Mouse (Mus musculus): ENCODE results near the gene Sirpb1a. TPM values are rescaled to one million over a fixed set of nuclear protein-coding genes. Genes with fewer than 3 reads are reported as not detected.

The Sirpb1a gene
- polyA plus RNA-seq, 1 experiment from 2014 or later: not detected

DNA sequence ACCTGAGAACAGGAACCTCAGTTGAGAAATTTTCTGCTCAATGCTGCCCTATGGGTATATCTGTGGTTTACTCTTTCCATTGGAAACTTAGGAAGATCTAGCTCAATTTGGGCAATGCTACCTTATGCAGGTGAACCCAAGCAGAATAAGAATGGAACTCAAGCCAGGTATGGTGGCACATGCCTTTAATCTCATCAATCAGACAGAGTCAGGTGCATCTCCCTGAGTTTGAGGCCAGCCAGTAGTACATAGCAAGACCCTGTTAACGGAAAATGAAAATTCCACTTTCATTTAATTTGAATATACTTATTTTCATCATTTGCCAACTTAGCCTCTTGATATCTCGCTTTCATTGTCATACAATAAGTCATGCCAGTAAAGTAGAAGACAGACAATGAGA, 92.1 kb downstream of the Sirpb1a start:
- Histone ChIP-seq H3K4me3 (replicated peaks; ENCODE audit: low read length) (no peak overlapping the region), H3K4me1 (ENCODE audit: control insufficient read depth, insufficient read depth, low read length) (no peaks in the 10 kb centered on the region), H3K9me3 (replicated peaks; ENCODE audit: control insufficient read depth, low read length) (no peaks in the 10 kb centered on the region), H3K27me3 (ENCODE audit: control insufficient read depth, insufficient read depth, low read length) (no peaks in the 10 kb centered on the region), H3K36me3 (ENCODE audit: control insufficient read depth, insufficient read depth, low read length) (no peaks in the 10 kb centered on the region), H3K4me2 (ENCODE audit: low read depth, low read length) (no peak overlapping the region), H3K9ac (ENCODE audit: low read length) (no peak overlapping the region), H3K27ac (ENCODE audit: low read length) (no peak overlapping the region)
- WGBS: 67% methylated on average over 2 of the region's 2 CpGs
- ATAC-seq (ENCODE audit: insufficient read depth, low FRiP score): 0 out of 2 replicates have a peak, but pooled peaks have one; percentile 13

DNA sequence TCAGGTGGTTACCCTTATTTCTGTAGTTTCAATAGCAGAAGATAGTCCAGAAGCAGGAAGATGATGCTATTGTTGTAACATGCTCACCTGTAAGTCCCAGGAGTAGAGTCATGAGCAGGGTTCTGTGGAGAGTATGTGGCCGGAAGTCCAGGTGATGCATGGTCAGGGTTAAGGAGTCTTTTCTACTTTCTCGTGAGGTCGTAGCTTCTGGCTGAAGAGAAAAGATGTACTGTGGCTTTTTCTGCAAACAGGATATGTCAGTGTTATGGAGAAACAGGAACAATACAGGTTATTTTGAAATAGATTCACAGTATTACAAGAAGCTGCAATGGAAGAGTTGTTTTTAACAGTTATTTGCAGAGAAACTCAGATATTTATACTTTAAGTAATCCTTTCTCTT, 94.3 kb downstream of the Sirpb1a start, which contains the start of gene Gm9733:
Gm9733 (minus strand) TSS at position 240 of the 400 bp plus-strand sequence.
- Histone ChIP-seq H3K9me3 (replicated peaks; ENCODE audit: control insufficient read depth, low read length) (no peaks in the 10 kb centered on the region), H3K27ac (ENCODE audit: low read length) (no peak within 1 kb of the TSS), H3K4me2 (ENCODE audit: low read depth, low read length) (no peak within 1 kb of the TSS), H3K36me3 (ENCODE audit: control insufficient read depth, insufficient read depth, low read length) (no peaks in the 10 kb centered on the region), H3K4me1 (ENCODE audit: control insufficient read depth, insufficient read depth, low read length) (no peaks in the 10 kb centered on the region), H3K4me3 (replicated peaks; ENCODE audit: low read length) (no peak within 1 kb of the TSS), H3K9ac (ENCODE audit: low read length) (no peak within 1 kb of the TSS), H3K27me3 (ENCODE audit: control insufficient read depth, insufficient read depth, low read length) (no peaks in the 10 kb centered on the region)
- no peak for ATAC-seq (ENCODE audit: insufficient read depth, low FRiP score)
- WGBS: 81% methylated on average over 3 of the region's 3 CpGs

- Histone ChIP-seq H3K4me3 (replicated peaks; ENCODE audit: low read length) (no peak overlapping the region), H3K9me3 (replicated peaks; ENCODE audit: control insufficient read depth, low read length) (no peaks in the 10 kb centered on the region), H3K4me1 (ENCODE audit: control insufficient read depth, insufficient read depth, low read length) (no peaks in the 10 kb centered on the region), H3K9ac (ENCODE audit: low read length) (no peak overlapping the region), H3K4me2 (ENCODE audit: low read depth, low read length) (no peak overlapping the region), H3K36me3 (ENCODE audit: control insufficient read depth, insufficient read depth, low read length) (no peaks in the 10 kb centered on the region), H3K27me3 (ENCODE audit: control insufficient read depth, insufficient read depth, low read length) (no peaks in the 10 kb centered on the region), H3K27ac (ENCODE audit: low read length) (no peak overlapping the region)
- 68% methylated on average over 3 of the region's 3 CpGs for WGBS
- ATAC-seq (ENCODE audit: insufficient read depth, low FRiP score): no peak
These were observed 94.8 kb downstream of the Sirpb1a start for GRCm38 (mm10) chr3:15331545-15331944.

GRCm38 (mm10) chr3:15329549-15329948, 96.8 kb downstream of the Sirpb1a start:
- ATAC-seq (ENCODE audit: insufficient read depth, low FRiP score): no peak
- Histone ChIP-seq H3K9me3 (replicated peaks; ENCODE audit: control insufficient read depth, low read length) (no peaks in the 10 kb centered on the region), H3K4me3 (replicated peaks; ENCODE audit: low read length) (no peak overlapping the region), H3K9ac (ENCODE audit: low read length) (no peak overlapping the region), H3K27me3 (ENCODE audit: control insufficient read depth, insufficient read depth, low read length) (no peaks in the 10 kb centered on the region), H3K36me3 (ENCODE audit: control insufficient read depth, insufficient read depth, low read length) (no peaks in the 10 kb centered on the region), H3K27ac (ENCODE audit: low read length) (no peak overlapping the region), H3K4me2 (ENCODE audit: low read depth, low read length) (no peak overlapping the region), H3K4me1 (ENCODE audit: control insufficient read depth, insufficient read depth, low read length) (no peaks in the 10 kb centered on the region)

Other genes starting within 250 kb of the Sirpb1a start
- 0.67 and 0.77 TPM in 2 replicates for gene Gm9733, start 94.2 kb downstream of the Sirpb1a start, polyA plus RNA-seq (2015; fragmentation: Nextera tagmentation; extraction: Ambion mirVana)
- gene Sirpb1b, start 148.5 kb upstream of the Sirpb1a start, polyA plus RNA-seq (2015; fragmentation: Nextera tagmentation; extraction: Ambion mirVana): 0.16 and 0.48 TPM in 2 replicates

Measured in stomach, embryonic 16.5 days (tissue).